Mouse (Mus musculus): ENCODE measurements around the gene Mesd. TPM values are rescaled to one million over a fixed set of nuclear protein-coding genes. Genes with fewer than 3 reads are reported as not detected.

Gene Mesd
- polyA plus RNA-seq, 1 experiment from 2014 or later, result 104 TPM

DNA sequence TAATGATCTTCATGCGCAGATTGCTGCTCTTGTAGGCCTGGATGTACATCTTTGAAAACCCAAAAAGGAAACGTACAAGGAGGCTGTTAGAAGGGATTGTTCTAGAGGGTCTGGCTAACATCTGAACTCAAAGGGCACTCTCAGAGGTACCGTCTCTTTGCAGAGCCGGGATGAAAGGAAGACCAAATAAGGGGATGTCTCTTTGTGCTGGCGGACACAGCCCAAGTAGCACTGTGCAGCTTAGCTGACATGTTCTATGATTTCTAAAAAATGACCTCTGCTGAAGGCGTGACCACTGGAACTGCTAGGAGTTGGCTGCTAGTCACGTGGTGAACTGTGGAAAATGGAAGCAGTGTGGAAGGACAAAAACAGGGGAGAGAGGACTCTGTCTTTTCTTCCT is 64.5 kb downstream of the Mesd start:
- no peaks in the 10 kb centered on the region for H3K9me3 ChIP-seq (replicated peaks; ENCODE audit: control insufficient read depth, low read length)
- 81% methylated on average over 7 of the region's 7 CpGs for WGBS
- ATAC-seq (replicated peaks; ENCODE audit: insufficient number of reproducible peaks, low FRiP score, low TSS enrichment, low read depth) (no peak), DNase-seq (ENCODE audit: low spot score) (no peak)
- H3K4me1 ChIP-seq (ENCODE audit: control insufficient read depth, insufficient read depth, low read length), result no peaks in the 10 kb centered on the region
- no peak overlapping the region for H3K9ac ChIP-seq (replicated peaks; ENCODE audit: low read length)
- no peak overlapping the region for H3K4me3 ChIP-seq (ENCODE audit: low read depth, low read length)
- H3K36me3 ChIP-seq (replicated peaks; ENCODE audit: control insufficient read depth, insufficient read depth, low read depth, low read length), result no peaks in the 10 kb centered on the region
- H3K27me3 ChIP-seq (ENCODE audit: control insufficient read depth, insufficient read depth, low read length), result no peaks in the 10 kb centered on the region
- no peak overlapping the region for H3K27ac ChIP-seq (replicated peaks; ENCODE audit: low read depth, low read length)
- H3K4me2 ChIP-seq (ENCODE audit: low read depth, low read length), result no peak overlapping the region

DNA sequence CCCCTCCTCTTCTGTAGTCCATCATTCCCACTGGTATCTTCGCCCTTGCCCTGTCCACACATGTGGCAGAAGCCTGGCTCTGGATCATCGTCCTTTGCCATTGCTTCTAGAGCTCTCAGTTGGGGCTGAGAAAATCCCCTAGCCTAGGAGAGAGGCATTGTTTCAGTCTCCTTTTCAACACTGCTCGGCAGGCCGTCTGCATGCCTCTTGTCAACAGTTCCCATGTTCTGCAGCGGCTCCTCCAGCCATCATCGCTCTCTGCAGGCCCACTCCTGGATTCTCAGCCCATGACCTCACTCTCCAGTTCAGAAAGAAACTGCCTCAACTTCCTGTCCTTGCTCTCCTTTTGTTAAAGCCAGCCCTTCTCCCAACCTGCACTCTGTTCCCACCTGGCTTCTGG is 65.4 kb downstream of the Mesd start:
- 76% methylated on average over 6 of the region's 6 CpGs for WGBS
- Histone ChIP-seq H3K27me3 (ENCODE audit: control insufficient read depth, insufficient read depth, low read length) (no peaks in the 10 kb centered on the region), H3K9me3 (replicated peaks; ENCODE audit: control insufficient read depth, low read length) (no peaks in the 10 kb centered on the region), H3K4me3 (ENCODE audit: low read depth, low read length) (no peak overlapping the region), H3K4me2 (ENCODE audit: low read depth, low read length) (no peak overlapping the region), H3K27ac (replicated peaks; ENCODE audit: low read depth, low read length) (no peak overlapping the region), H3K4me1 (ENCODE audit: control insufficient read depth, insufficient read depth, low read length) (no peaks in the 10 kb centered on the region), H3K36me3 (replicated peaks; ENCODE audit: control insufficient read depth, insufficient read depth, low read depth, low read length) (no peaks in the 10 kb centered on the region), H3K9ac (replicated peaks; ENCODE audit: low read length) (no peak overlapping the region)
- no peak for ATAC-seq (replicated peaks; ENCODE audit: insufficient number of reproducible peaks, low FRiP score, low TSS enrichment, low read depth)
- DNase-seq (ENCODE audit: low spot score), result no peak

Other genes starting within 250 kb of the Mesd start
- 1.6 and 3.0 TPM in 2 replicates for gene Il16, start 138.7 kb upstream of the Mesd start, polyA plus RNA-seq (2014; fragmentation: Nextera tagmentation; extraction: Ambion mirVana)
- gene Cfap161, start 89.6 kb upstream of the Mesd start, polyA plus RNA-seq (2014; fragmentation: Nextera tagmentation; extraction: Ambion mirVana), result 0.41 TPM in 1 of 2 replicates, not detected in the other
- 20.7 and 21.4 TPM in 2 replicates for gene Tlnrd1, start 161 bp upstream of the Mesd start, polyA plus RNA-seq (2014; fragmentation: Nextera tagmentation; extraction: Ambion mirVana)
- gene Cemip, start 202.0 kb downstream of the Mesd start, polyA plus RNA-seq (2014; fragmentation: Nextera tagmentation; extraction: Ambion mirVana), result 0.58 and 0.78 TPM in 2 replicates